Mouse (Mus musculus): ENCODE results near the gene Glrp1.

- no peak for TF ChIP-seq ZC3H11A (IDR thresholded peaks at IDR 0.05; ENCODE audit: borderline replicate concordance, low read depth, low read length)
- TF ChIP-seq CHD2 (IDR thresholded peaks at IDR 0.05; ENCODE audit: low read depth, low read length) = no peak
- no peak for TF ChIP-seq MAFK (IDR thresholded peaks at IDR 0.05; ENCODE audit: insufficient read depth, low read depth, low read length)
- no peak for TF ChIP-seq HCFC1 (IDR thresholded peaks at IDR 0.05; ENCODE audit: borderline replicate concordance, insufficient read depth, low read length)
These were observed 35.3 kb downstream of the Glrp1 start for GRCm38 (mm10) chr1:88474598-88474997.
